Mouse (Mus musculus) 3134 (cell line): Measurements from ENCODE around the gene Rps6ka2.
"Not testable (repeated sequence)": the region's sequence is repeated elsewhere in the genome, so short reads cannot be mapped to it uniquely, and the experiment has no call there.

Experiments used
- DNase-seq: peaks from one replicate; pipeline ENCODE4 v3.0.0-alpha.2; 2011; ENCODE audit warnings: low spot score; ENCODE audit not compliant: insufficient read length; ENCODE audit errors: extremely low read depth

Gene Rps6ka2

GRCm38 (mm10) chr17:7332745-7333144 is 162.8 kb downstream of the Rps6ka2 start:
- DNase-seq, result not testable (repeated sequence)

GRCm38 (mm10) chr17:7337381-7337780 is 167.5 kb downstream of the Rps6ka2 start:
- DNase-seq, result not testable (repeated sequence)

GRCm38 (mm10) chr17:7348765-7349164 is 178.8 kb downstream of the Rps6ka2 start:
- not testable (repeated sequence) for DNase-seq

GRCm38 (mm10) chr17:7352596-7352995 is 182.7 kb downstream of the Rps6ka2 start, which contains the start of gene Ttll2:
TSS of gene Ttll2 (minus strand) at chr17:7352696.
- DNase-seq, result not testable (repeated sequence)
